Mouse (Mus musculus): ENCODE data around the gene Alpk1. TPM values are rescaled to one million over a fixed set of nuclear protein-coding genes. Genes with fewer than 3 reads are reported as not detected.
A peak's percentile ranks its signal among the peaks of the same experiment; 100 is the strongest.
"Not testable (repeated sequence)": the region's sequence is repeated elsewhere in the genome, so short reads cannot be mapped to it uniquely, and the experiment has no call there.

Alpk1 gene
- polyA plus RNA-seq, 1 experiment from 2014 or later, result 16.5 TPM

DNA sequence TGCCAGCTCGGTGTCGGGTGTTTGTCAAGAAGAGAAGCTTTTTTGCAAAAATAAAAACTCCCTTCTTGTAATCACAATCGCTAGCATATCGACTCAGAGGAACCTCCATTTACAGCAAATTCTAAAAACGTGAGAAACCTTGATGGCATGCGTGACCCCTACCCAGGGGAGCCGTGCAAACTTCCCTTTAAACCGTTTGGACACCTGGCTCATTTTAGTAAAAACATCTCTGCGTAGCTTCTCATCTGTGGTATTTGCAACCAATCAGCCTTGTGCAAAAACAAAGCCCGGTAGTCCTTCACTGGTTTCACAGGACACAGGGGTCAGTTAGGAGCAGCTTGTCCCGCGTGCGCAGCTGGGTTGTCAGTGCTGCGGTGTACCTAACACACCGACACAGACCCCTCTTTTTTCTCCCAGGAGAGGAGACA, 10.7 kb upstream of the Alpk1 start:
- POLR2A ChIA-PET, result interaction anchor here (0.5 to 2.8 kb wide), 4 partner anchors 9 to 401 kb away, joined by 3 to 8 read pairs (median 4); partner anchors contain the start of gene Alpk1
- H3K27me3 ChIP-seq, result no peaks in the 10 kb centered on the region
- CTCF ChIA-PET, result interaction anchor here (0.8 to 2.5 kb wide), 9 partner anchors 10 to 167 kb away, joined by 3 to 8 read pairs (median 3); partner anchors contain the start of gene Alpk1
- TF ChIP-seq CTCF (IDR thresholded peaks at IDR 0.05), result no peak
- ATAC-seq (no peak), DNase-seq (ENCODE audit: low read depth, low spot score) (no peak)
- in situ Hi-C loops (cut with MboI; ENCODE audit: low pct_unique_long_range_greater_than_20kb), result no loop called here

DNA sequence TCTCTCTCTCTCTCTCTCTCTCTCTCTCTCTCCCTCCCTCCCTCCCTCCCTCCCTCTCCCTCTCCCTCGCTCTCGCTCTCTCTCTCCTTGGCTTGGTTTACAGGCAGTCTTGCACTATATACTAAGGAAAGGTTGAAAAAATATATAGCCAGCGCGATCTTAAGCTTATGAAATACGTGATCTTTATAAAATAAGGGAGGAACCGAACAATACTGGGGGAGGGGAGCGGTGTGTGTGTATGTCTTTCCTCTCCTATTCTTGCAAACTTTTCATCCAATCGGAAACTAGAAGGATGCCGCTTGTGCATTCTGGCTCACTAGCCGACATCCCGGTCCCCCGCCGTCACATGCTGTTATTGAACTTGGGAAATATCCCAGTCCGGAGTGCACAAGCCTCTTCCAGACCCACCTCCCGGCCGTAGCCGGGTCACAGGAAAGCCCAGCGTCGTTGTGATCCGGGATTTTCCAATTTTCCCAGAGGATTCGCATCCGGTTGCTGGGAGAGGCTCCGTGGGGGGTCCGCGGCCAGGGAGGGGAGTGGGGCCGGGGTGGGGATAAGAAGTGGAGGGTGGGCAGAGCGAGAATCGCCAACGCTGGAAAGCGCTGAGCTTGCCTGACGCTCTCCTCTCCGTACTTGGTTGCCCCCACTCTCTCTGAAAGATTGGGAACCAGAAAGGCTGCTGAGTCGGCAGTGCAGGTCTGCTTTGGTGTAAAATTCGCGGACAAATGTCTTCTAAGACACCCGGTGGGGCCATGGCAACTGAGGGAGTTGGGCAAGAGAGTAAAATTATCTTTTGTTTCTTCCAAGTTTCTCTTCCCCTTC, 10.1 kb upstream of the Alpk1 start:
- in situ Hi-C loops (cut with MboI; ENCODE audit: low pct_unique_long_range_greater_than_20kb), result no loop called here
- POLR2A ChIA-PET, result interaction anchor here (0.5 to 2.8 kb wide), 5 partner anchors 10 to 401 kb away, joined by 3 to 8 read pairs (median 3); partner anchors contain the start of gene Alpk1
- TF ChIP-seq CTCF (IDR thresholded peaks at IDR 0.05), result no peak
- CTCF ChIA-PET, result interaction anchor here (0.8 to 2.5 kb wide), 7 partner anchors 9 to 150 kb away, joined by 3 to 8 read pairs (median 3); no protein-coding TSS in a partner anchor
- DNase-seq (ENCODE audit: low read depth, low spot score), result no peak
- ATAC-seq, result peak; percentile 41
- no peaks in the 10 kb centered on the region for H3K27me3 ChIP-seq

DNA sequence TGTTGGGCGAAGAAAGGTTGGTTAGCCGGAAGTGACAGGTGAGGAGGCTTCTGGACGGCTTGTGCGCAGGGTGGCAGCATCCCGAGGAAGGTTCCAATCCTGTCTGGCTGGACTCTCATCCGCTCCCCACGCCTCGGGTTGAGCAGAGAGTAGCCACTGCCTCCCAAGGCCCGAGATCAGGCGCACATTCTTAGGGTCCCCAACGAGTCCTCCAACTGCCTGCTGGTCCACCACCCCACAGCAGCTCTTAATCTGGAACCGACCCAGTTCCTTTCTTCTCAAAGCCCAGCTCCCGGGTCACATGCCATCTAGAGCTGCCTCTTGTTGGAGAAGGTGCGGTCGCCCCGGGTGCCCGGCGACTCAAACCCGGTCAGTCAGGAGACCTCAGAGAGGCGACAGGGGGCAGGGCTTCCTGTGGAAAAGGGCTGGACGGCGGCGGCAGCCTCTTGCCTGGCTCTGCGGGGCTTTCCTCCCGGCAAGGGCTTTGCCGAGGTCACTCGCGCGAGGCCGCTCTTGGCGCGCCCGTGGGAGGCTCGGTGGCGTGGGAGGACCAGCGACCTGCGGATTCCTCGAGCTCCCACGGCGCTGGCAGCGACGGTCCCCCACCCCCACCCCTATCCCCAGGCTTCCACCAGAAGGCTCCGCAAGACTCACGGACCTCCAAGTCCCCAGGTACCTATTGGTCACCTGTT, 9.3 kb upstream of the Alpk1 start, which contains the start of gene Tifa:
Gene Tifa (plus strand): TSS at position 306 of the 692 bp plus-strand sequence.
- TF ChIP-seq CTCF (IDR thresholded peaks at IDR 0.05), result no peak
- ChIA-PET POLR2A (interaction anchor here (1.0 to 2.8 kb wide), 5 partner anchors 9 to 44 kb away, joined by 3 to 12 read pairs (median 5); partner anchors contain the start of gene Alpk1), CTCF (interaction anchor here (1.3 to 2.5 kb wide), 4 partner anchors 10 to 50 kb away, joined by 3 to 8 read pairs (median 4); partner anchors contain the start of gene Alpk1)
- in situ Hi-C loops (cut with MboI; ENCODE audit: low pct_unique_long_range_greater_than_20kb), result loop anchor here (10.0 kb wide), 1 partner anchor 155 kb away; no protein-coding TSS in a partner anchor
- DNase-seq (ENCODE audit: low read depth, low spot score) (no peak), ATAC-seq (peak; percentile 64)
- no peaks in the 10 kb centered on the region for H3K27me3 ChIP-seq

- no peak for ATAC-seq
- POLR2A ChIA-PET, result interaction anchor here (0.6 to 1.6 kb wide), 3 partner anchors 9 to 164 kb away, joined by 3 to 12 read pairs (median 7); partner anchors contain the start of gene Alpk1
Observed at GRCm38 (mm10) chr3:127788919-127789318, 8.6 kb upstream of the Alpk1 start.

DNA sequence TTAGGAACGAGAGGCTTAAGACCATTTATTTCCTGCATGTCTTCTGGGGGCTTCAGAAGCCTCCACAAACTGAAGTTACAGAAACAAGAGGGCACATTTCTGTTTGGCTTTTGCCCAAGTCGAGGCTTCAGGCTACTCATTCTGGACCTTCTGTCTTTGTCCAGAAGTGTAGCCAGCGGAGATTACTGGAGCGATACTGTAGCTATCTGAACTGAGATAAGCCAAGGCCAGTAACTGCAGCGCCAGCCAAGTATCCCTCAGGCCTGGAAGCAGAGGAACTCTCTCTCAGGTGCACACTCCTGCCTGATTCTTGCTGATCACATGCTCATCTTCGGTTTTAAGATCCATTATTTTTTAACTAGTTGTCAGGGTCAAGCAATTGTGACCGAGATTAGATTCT, 7.7 kb upstream of the Alpk1 start:
- in situ Hi-C loops (cut with MboI; ENCODE audit: low pct_unique_long_range_greater_than_20kb), result loop anchor here (10.0 kb wide), 1 partner anchor 157 kb away; no protein-coding TSS in a partner anchor
- ChIA-PET POLR2A (interaction anchor here (0.6 to 1.6 kb wide), 2 partner anchors 8 to 107 kb away, joined by 5 to 12 read pairs; partner anchors contain the start of gene Alpk1), CTCF (no interaction called here)
- no peak for TF ChIP-seq CTCF (IDR thresholded peaks at IDR 0.05)
- ATAC-seq, result no peak
- no peaks in the 10 kb centered on the region for H3K27me3 ChIP-seq
- DNase-seq (ENCODE audit: low read depth, low spot score), result no peak

More at GRCm38 (mm10) chr3:127788919-127789318, 8.6 kb upstream of the Alpk1 start:
- in situ Hi-C loops (cut with MboI; ENCODE audit: low pct_unique_long_range_greater_than_20kb), result loop anchor here (10.0 kb wide), 1 partner anchor 156 kb away; no protein-coding TSS in a partner anchor
- TF ChIP-seq CTCF (IDR thresholded peaks at IDR 0.05), result no peak
- no peak for DNase-seq (ENCODE audit: low read depth, low spot score)
- no peaks in the 10 kb centered on the region for H3K27me3 ChIP-seq
- CTCF ChIA-PET, result interaction anchor here (1.3 to 2.5 kb wide), 3 partner anchors 9 to 51 kb away, joined by 3 to 8 read pairs (median 5); partner anchors contain the start of gene Alpk1

DNA sequence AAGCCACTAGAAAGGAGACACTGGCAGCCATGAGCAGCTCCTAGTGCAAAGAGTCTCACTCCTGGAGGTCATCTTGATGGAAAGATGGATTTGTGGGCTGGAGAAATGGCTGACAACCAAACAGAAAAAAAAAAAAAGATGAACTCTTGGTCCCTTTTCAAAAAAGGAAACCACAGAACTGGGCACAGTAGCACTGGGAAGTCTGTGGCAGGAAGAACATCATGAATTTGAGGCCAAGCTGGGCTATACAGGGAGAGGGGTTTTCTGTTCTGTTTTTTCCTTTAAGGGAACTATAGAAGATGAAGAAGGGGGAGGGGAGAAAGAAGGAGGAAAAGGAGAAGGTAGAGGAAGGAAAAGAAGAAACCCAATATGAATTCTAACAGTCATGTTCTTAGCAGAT, 6.7 kb upstream of the Alpk1 start:
- POLR2A ChIA-PET, result no interaction called here
- no peak for DNase-seq (ENCODE audit: low read depth, low spot score)
- CTCF ChIA-PET, result no interaction called here
- no peak for ATAC-seq
- TF ChIP-seq CTCF (IDR thresholded peaks at IDR 0.05), result no peak
- in situ Hi-C loops (cut with MboI; ENCODE audit: low pct_unique_long_range_greater_than_20kb), result loop anchor here (10.0 kb wide), 1 partner anchor 158 kb away; no protein-coding TSS in a partner anchor
- no peaks in the 10 kb centered on the region for H3K27me3 ChIP-seq

GRCm38 (mm10) chr3:127783680-127784079, 3.4 kb upstream of the Alpk1 start:
- CTCF ChIA-PET; POLR2A ChIA-PET; ATAC-seq; H3K27me3 ChIP-seq; DNase-seq (ENCODE audit: low read depth, low spot score): not testable (repeated sequence)
- in situ Hi-C loops (cut with MboI; ENCODE audit: low pct_unique_long_range_greater_than_20kb), result loop anchor here (10.0 kb wide), 1 partner anchor 161 kb away; no protein-coding TSS in a partner anchor

- no peak for DNase-seq (ENCODE audit: low read depth, low spot score)
- no peak for TF ChIP-seq CTCF (IDR thresholded peaks at IDR 0.05)
- H3K27me3 ChIP-seq, result no peaks in the 10 kb centered on the region
- in situ Hi-C loops (cut with MboI; ENCODE audit: low pct_unique_long_range_greater_than_20kb), result loop anchor here (10.0 kb wide), 1 partner anchor 162 kb away; no protein-coding TSS in a partner anchor
- ATAC-seq, result no peak
- CTCF ChIA-PET, result no interaction called here
- POLR2A ChIA-PET, result no interaction called here
Observed at GRCm38 (mm10) chr3:127782921-127783320, 2.6 kb upstream of the Alpk1 start.

GRCm38 (mm10) chr3:127780921-127781320, 594 bp upstream of the Alpk1 start:
- ATAC-seq (no peak), DNase-seq (ENCODE audit: low read depth, low spot score) (no peak)
- no peaks in the 10 kb centered on the region for H3K27me3 ChIP-seq
- in situ Hi-C loops (cut with MboI; ENCODE audit: low pct_unique_long_range_greater_than_20kb), result loop anchor here (10.0 kb wide), 1 partner anchor 164 kb away; no protein-coding TSS in a partner anchor
- CTCF ChIA-PET, result interaction anchor here (1.0 to 1.9 kb wide), 5 partner anchors 8 to 147 kb away, joined by 3 to 10 read pairs (median 4); partner anchors contain the start of gene Tifa
- POLR2A ChIA-PET, result interaction anchor here (1.3 kb wide), 1 partner anchor 8 kb away, joined by 12 read pairs; the partner anchor contains the start of gene Tifa
- no peak for TF ChIP-seq CTCF (IDR thresholded peaks at IDR 0.05)

- DNase-seq (ENCODE audit: low read depth, low spot score) (no peak), ATAC-seq (no peak)
- ChIA-PET POLR2A (no interaction called here), CTCF (interaction anchor here (1.0 kb wide), 1 partner anchor 10 kb away, joined by 5 read pairs; the partner anchor contains the start of gene Alpk1)
- no peaks in the 10 kb centered on the region for H3K27me3 ChIP-seq
- in situ Hi-C loops (cut with MboI; ENCODE audit: low pct_unique_long_range_greater_than_20kb), result no loop called here
- no peak for TF ChIP-seq CTCF (IDR thresholded peaks at IDR 0.05)
Observed at GRCm38 (mm10) chr3:127769146-127769545, 11.2 kb downstream of the Alpk1 start.
